Mouse (Mus musculus) stomach, embryonic 14.5 days (tissue): ENCODE results near the gene Barhl2. TPM values are rescaled to one million over a fixed set of nuclear protein-coding genes. Genes with fewer than 3 reads are reported as not detected.
A peak's percentile ranks its signal among the peaks of the same experiment; 100 is the strongest.

Experiments used
- ATAC-seq: fragments of 200-750 bp; cut with Nextera tagmentation; 2 replicates; pipeline ENCODE4 v1.8.0; 2017; ENCODE audit warnings: low read depth, moderate TSS enrichment; ENCODE audit not compliant: insufficient number of reproducible peaks, insufficient read depth, low FRiP score
- H3K27ac ChIP-seq: fragments of 300-500 bp; sonication (generic); 2 replicates; pipeline ENCODE4 v1.5.1; 2014; ENCODE audit warnings: mild to moderate bottlenecking, low read length, moderate library complexity, mixed read lengths
- H3K27me3 ChIP-seq: fragments of 300-500 bp; sonication (generic); 2 replicates; pipeline ENCODE4 v1.6.1; 2014; ENCODE audit warnings: low read length, control low read depth, mixed read lengths; ENCODE audit not compliant: control insufficient read depth, insufficient read depth
- H3K36me3 ChIP-seq: fragments of 300-500 bp; sonication (generic); 2 replicates; pipeline ENCODE4 v1.6.1; 2014; ENCODE audit warnings: mild to moderate bottlenecking, control low read depth, low read length, moderate library complexity, mixed read lengths; ENCODE audit not compliant: control insufficient read depth, insufficient read depth
- H3K4me1 ChIP-seq: fragments of 300-500 bp; sonication (generic); 2 replicates; pipeline ENCODE4 v1.6.1; 2014; ENCODE audit warnings: low read length, control low read depth, mixed read lengths; ENCODE audit not compliant: control insufficient read depth, insufficient read depth
- H3K4me2 ChIP-seq: fragments of 300-500 bp; sonication (generic); replicated peaks from 2 replicates; pipeline ENCODE4 v1.6.1; 2014; ENCODE audit warnings: low read depth, low read length, control low read depth
- H3K4me3 ChIP-seq: fragments of 300-500 bp; sonication (generic); 2 replicates; pipeline ENCODE4 v1.5.1; 2014; ENCODE audit warnings: low read depth, low read length, control low read depth
- H3K9ac ChIP-seq: fragments of 300-500 bp; sonication (generic); replicated peaks from 2 replicates; pipeline ENCODE4 v1.6.1; 2014; ENCODE audit warnings: low read depth, mild to moderate bottlenecking, control low read depth, low read length, moderate library complexity, mixed read lengths
- H3K9me3 ChIP-seq: fragments of 300-500 bp; sonication (generic); 2 replicates; pipeline ENCODE4 v1.6.1; 2016; ENCODE audit warnings: low read depth, low read length, control low read depth; ENCODE audit not compliant: control insufficient read depth
- WGBS: fragments of 180-500 bp; shearing (Covaris S2); extraction: QIAGEN DNeasy Blood & Tissue Kit; methylation state at CpG from one replicate; pipeline ENCODE4 v1.1.7; 2014; 5-methylcytosine and 5-hydroxymethylcytosine counted together
- polyA plus RNA-seq: library from polyadenylated mRNA; unstranded; fragments of >200 nt; fragmentation: Nextera tagmentation; extraction: Ambion mirVana; gene quantifications from 2 replicates; pipeline ENCODE4 v1.2.1, GENCODE M21; 2014

The Barhl2 gene
- polyA plus RNA-seq = not detected in 2 replicates

DNA sequence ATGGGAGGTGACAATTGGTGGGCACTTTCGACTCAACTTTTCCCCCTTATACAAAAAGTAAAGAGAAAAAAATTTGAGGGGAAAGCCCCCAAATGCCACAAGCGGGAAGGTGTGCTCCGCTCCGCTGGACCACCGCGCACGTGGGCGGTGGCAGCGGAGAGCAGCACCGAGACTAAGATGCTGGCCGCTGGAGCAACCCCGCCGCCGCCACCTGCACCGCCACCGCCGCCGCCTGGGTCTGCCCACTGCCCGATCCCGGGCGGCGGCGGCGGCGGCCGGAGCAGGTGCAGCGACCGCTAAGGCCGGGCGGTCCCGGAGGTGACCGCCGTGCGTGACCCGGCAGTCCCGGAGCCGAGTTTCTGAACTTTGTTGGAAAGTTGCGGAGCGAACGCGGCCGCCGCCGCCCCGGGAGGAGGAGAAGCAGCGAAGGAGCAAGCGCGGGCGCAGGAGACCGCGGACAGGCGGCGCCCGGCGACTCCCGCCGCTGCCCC, at the start of gene Barhl2:
Gene Barhl2, minus strand, starts transcription at position 181 of the 491 bp plus-strand sequence.
- H3K9me3 ChIP-seq = no peaks in the 10 kb centered on the region
- no peak within 1 kb of the TSS for H3K27ac ChIP-seq
- no peak for ATAC-seq
- peak within 1 kb of the TSS; percentile 36 for H3K4me3 ChIP-seq
- 0 out of 2 replicates have a peak, but pooled peaks cover 4% of the 10 kb centered on the region for H3K4me1 ChIP-seq
- WGBS = under 1% methylated on average over 51 of the region's 57 CpGs
- H3K9ac ChIP-seq = no peak within 1 kb of the TSS
- peaks cover 74% of the 10 kb centered on the region for H3K27me3 ChIP-seq
- H3K4me2 ChIP-seq = peak within 1 kb of the TSS; percentile 78
- H3K36me3 ChIP-seq = no peaks in the 10 kb centered on the region

DNA sequence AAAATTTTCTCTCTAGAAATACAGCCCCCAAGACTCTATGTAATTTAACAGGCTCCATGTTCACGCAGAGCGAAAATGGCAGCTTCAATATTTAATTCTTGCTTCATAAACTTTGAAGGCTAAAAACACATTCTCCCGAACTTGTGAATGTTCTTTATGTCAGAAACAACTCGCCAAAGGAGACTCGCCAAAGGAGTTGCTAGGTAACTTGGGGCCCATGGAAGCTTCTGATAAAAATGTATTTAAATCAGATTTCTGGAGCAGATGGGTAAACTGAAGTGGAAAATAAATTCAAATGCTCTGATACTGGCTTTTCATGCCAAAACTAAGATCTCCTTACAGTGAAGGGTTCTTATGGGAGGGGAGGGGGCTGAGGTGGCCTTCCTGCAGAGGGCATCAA, 48.1 kb upstream of the Barhl2 start:
- H3K4me1 ChIP-seq = no peaks in the 10 kb centered on the region
- H3K9me3 ChIP-seq = no peaks in the 10 kb centered on the region
- no peak overlapping the region for H3K4me3 ChIP-seq
- ATAC-seq = no peak
- H3K27ac ChIP-seq = no peak overlapping the region
- WGBS = 76% methylated on average over 5 of the region's 5 CpGs
- no peak overlapping the region for H3K9ac ChIP-seq
- H3K27me3 ChIP-seq = no peaks in the 10 kb centered on the region
- H3K4me2 ChIP-seq = no peak overlapping the region
- no peaks in the 10 kb centered on the region for H3K36me3 ChIP-seq

DNA sequence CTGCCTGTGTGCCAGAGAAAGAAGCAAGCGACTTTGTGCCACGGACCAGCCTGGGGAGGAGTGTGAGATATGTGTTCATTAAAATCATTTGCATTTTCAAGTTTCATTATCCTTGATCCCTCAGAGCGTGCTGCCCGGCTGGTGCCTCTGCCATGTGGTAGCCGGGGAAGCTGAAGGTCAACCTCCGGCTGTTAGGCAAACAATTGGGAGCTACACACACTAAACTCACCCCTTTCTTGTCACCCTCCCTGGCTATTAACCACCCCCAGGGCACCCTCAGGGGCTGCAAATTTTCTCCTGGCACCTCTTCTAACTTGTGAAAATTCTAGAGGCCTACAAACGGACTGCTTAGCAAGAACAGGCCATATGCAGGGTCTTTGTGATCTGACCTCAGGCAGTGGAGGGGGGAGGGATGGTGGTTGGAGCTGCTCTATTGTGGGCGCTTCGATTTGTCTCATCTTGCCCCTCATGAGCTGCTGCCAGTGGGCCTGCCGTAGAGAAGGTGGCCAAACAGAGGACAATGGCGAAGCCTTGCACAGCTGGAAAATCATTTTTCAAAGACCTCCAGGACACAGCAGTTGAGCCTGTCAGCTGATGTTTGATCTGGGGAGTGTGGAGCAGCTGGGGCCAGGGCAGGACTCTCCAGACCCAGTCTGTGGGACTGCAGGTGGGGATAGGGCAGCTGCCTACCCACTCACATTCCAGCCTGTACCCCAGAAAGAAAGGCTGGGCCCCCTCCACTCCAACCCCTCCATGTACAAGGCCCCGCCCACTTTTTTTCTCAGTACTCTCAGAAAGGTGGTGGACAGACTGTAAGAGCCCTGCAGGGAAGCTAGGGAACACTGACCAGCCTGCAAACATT, 44.9 kb upstream of the Barhl2 start:
- no peak for ATAC-seq
- H3K36me3 ChIP-seq = no peaks in the 10 kb centered on the region
- no peak overlapping the region for H3K4me3 ChIP-seq
- no peak overlapping the region for H3K27ac ChIP-seq
- H3K9ac ChIP-seq = no peak overlapping the region
- H3K9me3 ChIP-seq = no peaks in the 10 kb centered on the region
- 52% methylated on average over 12 of the region's 12 CpGs for WGBS
- no peaks in the 10 kb centered on the region for H3K4me1 ChIP-seq
- H3K4me2 ChIP-seq = no peak overlapping the region
- H3K27me3 ChIP-seq = no peaks in the 10 kb centered on the region

DNA sequence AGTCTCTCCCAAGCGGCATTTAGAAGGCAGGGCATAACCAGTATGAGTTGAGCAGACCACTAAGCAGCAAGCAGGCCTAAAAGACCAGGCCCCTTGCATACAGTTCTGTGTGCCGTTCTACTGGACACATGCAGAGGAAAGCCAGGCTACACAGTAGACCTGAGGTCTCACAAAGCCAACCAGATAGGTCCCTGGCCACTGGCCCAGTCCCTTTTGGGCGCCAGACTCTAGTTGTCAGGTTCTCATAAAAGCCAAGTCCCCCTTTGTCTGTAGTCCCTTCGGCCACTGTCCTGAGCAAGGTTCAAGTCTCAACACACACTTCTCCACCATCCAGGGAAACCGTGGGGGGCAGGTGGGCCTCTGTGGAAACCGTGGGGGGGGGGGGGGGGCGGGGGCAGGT, 44.3 kb upstream of the Barhl2 start:
- Histone ChIP-seq H3K4me1 (no peaks in the 10 kb centered on the region), H3K27me3 (no peaks in the 10 kb centered on the region), H3K4me3 (no peak overlapping the region), H3K36me3 (no peaks in the 10 kb centered on the region), H3K9me3 (no peaks in the 10 kb centered on the region), H3K9ac (no peak overlapping the region), H3K27ac (no peak overlapping the region), H3K4me2 (no peak overlapping the region)
- no peak for ATAC-seq
- WGBS = 78% methylated on average over 7 of the region's 7 CpGs

DNA sequence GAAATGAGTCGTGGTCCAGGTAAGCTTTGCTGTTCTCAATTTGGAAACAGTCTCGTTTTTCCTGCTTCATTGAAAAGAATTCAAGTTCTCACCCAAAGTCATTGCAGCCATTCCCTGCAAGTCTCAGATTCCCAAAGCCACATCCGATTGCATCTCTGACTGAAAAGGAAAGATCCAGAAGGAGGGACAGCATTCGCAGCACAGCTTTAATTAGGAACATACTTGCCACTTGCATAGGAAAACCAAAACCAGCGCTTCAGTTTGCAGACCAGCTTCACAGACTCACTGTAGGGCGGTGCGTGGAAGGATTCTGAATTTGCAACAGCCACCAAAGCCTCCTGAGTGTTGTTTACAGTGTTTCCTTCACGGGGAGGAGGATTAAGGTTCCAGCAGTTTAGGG, 33.8 kb upstream of the Barhl2 start:
- 63% methylated on average over 8 of the region's 8 CpGs for WGBS
- Histone ChIP-seq H3K27ac (no peak overlapping the region), H3K4me3 (no peak overlapping the region)

DNA sequence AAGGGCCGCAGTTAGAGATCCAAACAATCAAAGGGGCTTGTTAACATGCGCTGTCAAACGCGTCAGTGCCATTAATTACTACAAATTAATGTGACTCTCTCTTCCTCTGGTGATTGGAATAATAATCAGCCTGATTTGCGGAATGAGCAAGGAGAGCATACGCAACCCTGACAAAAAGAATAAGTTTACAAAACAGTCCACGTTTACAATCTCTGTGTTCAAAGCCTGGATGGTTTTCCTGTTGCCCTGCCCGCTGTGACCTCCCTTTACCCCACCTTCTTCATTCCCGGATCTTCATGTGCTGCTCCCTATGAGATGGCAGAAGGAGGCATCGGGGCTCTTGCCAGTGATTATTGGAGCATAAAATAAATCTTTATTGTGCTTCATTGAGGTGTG, 14.1 kb upstream of the Barhl2 start:
- no peaks in the 10 kb centered on the region for H3K36me3 ChIP-seq
- 9% methylated on average over 10 of the region's 10 CpGs for WGBS
- peaks cover 48% of the 10 kb centered on the region for H3K27me3 ChIP-seq
- no peak overlapping the region for H3K9ac ChIP-seq
- H3K27ac ChIP-seq = no peak overlapping the region
- H3K4me1 ChIP-seq = no peaks in the 10 kb centered on the region
- no peaks in the 10 kb centered on the region for H3K9me3 ChIP-seq
- H3K4me3 ChIP-seq = no peak overlapping the region
- no peak for ATAC-seq
- H3K4me2 ChIP-seq = no peak overlapping the region

More for the DNA sequence above, 33.8 kb upstream of the Barhl2 start:
- Histone ChIP-seq H3K36me3 (no peaks in the 10 kb centered on the region), H3K4me2 (no peak overlapping the region), H3K9ac (no peak overlapping the region), H3K4me1 (no peaks in the 10 kb centered on the region), H3K9me3 (no peaks in the 10 kb centered on the region), H3K27me3 (no peaks in the 10 kb centered on the region)
- ATAC-seq = no peak

DNA sequence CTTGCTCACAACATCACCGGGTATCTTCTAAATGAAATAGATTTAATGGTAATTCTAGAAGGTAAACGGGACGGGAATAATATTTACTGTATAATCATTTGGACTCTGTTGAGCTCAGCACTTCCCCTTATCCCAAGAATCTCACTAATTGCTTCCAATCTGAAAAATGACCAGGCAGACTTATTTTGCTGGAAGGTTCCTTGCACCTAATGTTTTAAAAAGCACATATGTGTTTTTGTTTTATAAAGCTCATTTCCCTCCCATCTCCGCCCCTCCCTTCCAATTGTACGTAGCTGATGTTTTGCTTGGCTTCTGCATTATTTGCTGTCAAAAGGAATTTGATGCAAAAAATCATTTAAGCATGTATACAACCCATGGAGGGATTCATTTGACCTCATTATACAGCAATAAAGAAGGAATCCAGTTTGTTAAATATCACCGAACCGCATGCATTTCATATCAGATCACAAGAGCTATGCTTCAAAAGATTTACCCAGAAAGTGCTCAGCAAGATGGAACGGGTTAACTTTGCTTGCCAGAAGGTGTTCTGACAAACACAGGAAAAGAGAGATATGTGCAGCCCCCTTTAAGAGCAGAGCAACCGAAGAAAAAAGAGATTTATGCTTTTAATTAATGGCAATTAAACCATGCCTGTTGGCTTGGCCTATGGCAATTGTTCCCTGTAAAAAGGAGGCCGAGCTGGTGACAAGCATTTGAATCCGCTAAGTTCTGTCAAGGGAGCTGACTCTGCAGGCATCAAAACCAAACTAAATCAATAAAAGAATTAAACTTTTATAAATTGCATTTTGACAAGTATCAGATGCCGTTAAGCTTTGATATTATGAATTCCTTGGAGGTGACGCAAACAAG, 13.5 kb upstream of the Barhl2 start:
- Histone ChIP-seq H3K4me3 (no peak overlapping the region), H3K27ac (no peak overlapping the region), H3K9ac (no peak overlapping the region), H3K36me3 (no peaks in the 10 kb centered on the region), H3K4me1 (no peaks in the 10 kb centered on the region), H3K27me3 (peaks cover 54% of the 10 kb centered on the region), H3K4me2 (no peak overlapping the region), H3K9me3 (no peaks in the 10 kb centered on the region)
- 15% methylated on average over 13 of the region's 13 CpGs for WGBS
- ATAC-seq = no peak

DNA sequence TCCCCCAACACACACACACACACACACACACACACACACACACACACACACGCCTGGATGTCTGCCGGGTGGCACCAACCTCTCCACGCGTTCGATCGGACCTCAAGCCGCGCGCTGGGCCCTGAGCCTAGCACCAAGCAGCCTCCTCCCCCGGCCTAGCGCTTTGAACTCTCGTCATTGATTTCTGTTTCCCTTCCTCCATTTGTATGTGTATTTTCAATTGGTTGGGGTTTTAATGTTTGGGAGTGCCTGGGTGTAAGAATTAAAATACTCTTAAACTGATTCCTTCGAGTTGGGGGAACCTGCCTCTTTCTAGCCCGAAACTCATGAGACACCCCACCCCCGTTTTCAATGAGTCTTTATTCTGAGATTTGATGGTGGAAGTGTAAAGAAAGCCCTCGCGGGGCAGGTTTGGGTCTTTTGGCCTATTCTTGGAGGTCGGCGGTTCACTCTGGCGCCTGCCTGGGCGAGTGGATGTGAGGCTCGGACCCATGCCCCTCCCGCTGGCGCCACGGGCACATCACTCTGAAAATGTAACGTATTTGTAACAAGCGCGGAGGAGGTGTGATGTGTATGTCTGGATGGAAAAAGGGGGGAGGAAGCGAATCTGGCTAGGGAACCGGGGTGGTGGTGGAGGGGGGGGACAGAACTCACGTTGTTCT, 7.3 kb upstream of the Barhl2 start:
- no peak for ATAC-seq

More for the DNA sequence above, 7.3 kb upstream of the Barhl2 start:
- H3K9ac ChIP-seq = no peak overlapping the region
- H3K27ac ChIP-seq = no peak overlapping the region
- H3K9me3 ChIP-seq = no peaks in the 10 kb centered on the region
- 1% methylated on average over 31 of the region's 31 CpGs for WGBS
- no peak overlapping the region for H3K4me2 ChIP-seq
- H3K27me3 ChIP-seq = peaks cover 88% of the 10 kb centered on the region
- H3K36me3 ChIP-seq = no peaks in the 10 kb centered on the region
- H3K4me1 ChIP-seq = no peaks in the 10 kb centered on the region
- H3K4me3 ChIP-seq = no peak overlapping the region
